Mouse (Mus musculus) lung, postnatal 0 days (tissue): ENCODE results near the gene Gnl3.

Source experiments
- CTCF ChIP-seq: IDR thresholded peaks from 2 replicates; pipeline ENCODE4 v1.5.1; 2016; ENCODE audit warnings: antibody characterized with exemption, mild to moderate bottlenecking
- EP300 ChIP-seq: IDR thresholded peaks from 2 replicates; pipeline ENCODE4 v1.6.1; 2016; ENCODE audit warnings: antibody characterized with exemption, mild to moderate bottlenecking, control low read depth

GRCm38 (mm10) chr14:31004527-31004926 lies 14.4 kb downstream of the Gnl3 start:
- TF ChIP-seq CTCF (no peak), EP300 (no peak)
